Mouse (Mus musculus) embryonic fibroblast, embryonic 13.5 days (primary cell): ENCODE measurements around the gene Mcrip2.
A peak's percentile ranks its signal among the peaks of the same experiment; 100 is the strongest.

Experiments
- CTCF ChIP-seq: IDR thresholded peaks from 2 replicates; pipeline ENCODE4 v1.5.1; 2011; ENCODE audit warnings: mild to moderate bottlenecking, control low read depth, low read length, moderate library complexity, borderline replicate concordance; ENCODE audit not compliant: insufficient read depth
- POLR2A ChIP-seq: IDR thresholded peaks from 2 replicates; pipeline ENCODE4 v1.6.1; 2011; ENCODE audit warnings: low read depth, mild to moderate bottlenecking, control low read depth, low read length, moderate library complexity

- TF ChIP-seq CTCF: no peak
- TF ChIP-seq POLR2A: peak; percentile 90
These were observed 6.9 kb upstream of the Mcrip2 start for GRCm38 (mm10) chr17:25875171-25876136.
